Mouse (Mus musculus) hindbrain, embryonic 10.5 days (tissue): ENCODE results near the gene 1110032A03Rik. TPM values are rescaled to one million over a fixed set of nuclear protein-coding genes. Genes with fewer than 3 reads are reported as not detected.

Experiments
- DNase-seq: peaks from one replicate; pipeline ENCODE4 v3.0.0-alpha.2; 2017; ENCODE audit warnings: low spot score
- H3K27ac ChIP-seq: fragments of 300-500 bp; sonication (generic); 2 replicates; pipeline ENCODE4 v1.5.1; 2016; ENCODE audit warnings: mild to moderate bottlenecking, moderate library complexity
- H3K27me3 ChIP-seq: fragments of 300-500 bp; sonication (generic); 2 replicates; pipeline ENCODE4 v1.6.1; 2016; ENCODE audit warnings: mild to moderate bottlenecking; ENCODE audit not compliant: poor library complexity, insufficient read depth, severe bottlenecking
- H3K36me3 ChIP-seq: fragments of 300-500 bp; sonication (generic); 2 replicates; pipeline ENCODE4 v1.6.1; 2016; ENCODE audit warnings: mild to moderate bottlenecking, moderate library complexity
- H3K4me1 ChIP-seq: fragments of 300-500 bp; sonication (generic); replicated peaks from 2 replicates; pipeline ENCODE4 v1.6.1; 2016; ENCODE audit warnings: mild to moderate bottlenecking
- H3K4me3 ChIP-seq: fragments of 300-500 bp; sonication (generic); 2 replicates; pipeline ENCODE4 v1.5.1; 2016; ENCODE audit warnings: mild to moderate bottlenecking, moderate library complexity
- H3K9me3 ChIP-seq: fragments of 300-500 bp; sonication (generic); 2 replicates; pipeline ENCODE4 v1.6.1; 2016; ENCODE audit warnings: mild to moderate bottlenecking, moderate library complexity
- WGBS: fragments of 180-500 bp; shearing (Covaris S2); methylation state at CpG from one replicate; pipeline ENCODE4 v1.1.7; 2016; 5-methylcytosine and 5-hydroxymethylcytosine counted together
- polyA plus RNA-seq: library from polyadenylated mRNA; unstranded; fragments of >200 nt; fragmentation: Nextera tagmentation; extraction: Ambion mirVana; gene quantifications from 2 replicates; pipeline ENCODE4 v1.2.1, GENCODE M21; 2016

1110032A03Rik gene
- polyA plus RNA-seq, 1 experiment from 2014 or later: 39.2 TPM

DNA sequence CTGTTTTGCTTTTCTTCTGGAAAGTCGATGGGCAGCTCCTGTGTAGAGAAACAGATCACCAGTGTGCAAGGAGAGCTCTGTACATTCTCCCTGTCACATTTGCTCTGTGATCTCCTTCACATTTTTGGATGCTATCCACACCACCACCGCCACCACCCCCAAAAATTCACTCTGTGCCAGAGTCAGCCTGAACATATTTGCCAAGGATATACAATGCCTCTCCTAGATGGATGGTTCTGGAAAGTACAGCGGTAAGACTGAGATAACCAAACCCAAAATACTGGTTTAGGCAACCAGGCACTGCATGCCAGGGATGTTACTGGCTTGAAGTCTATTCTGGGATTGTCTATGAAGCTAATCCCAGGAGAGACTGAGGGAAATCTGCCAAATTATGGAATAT, 33.1 kb downstream of the 1110032A03Rik start:
- Histone ChIP-seq H3K9me3 (no peaks in the 10 kb centered on the region), H3K27ac (no peak overlapping the region), H3K4me1 (peaks cover 22% of the 10 kb centered on the region), H3K27me3 (peaks cover 40% of the 10 kb centered on the region), H3K4me3 (no peak overlapping the region), H3K36me3 (no peaks in the 10 kb centered on the region)
- DNase-seq: no peak
- WGBS: 88% methylated on average over 3 of the region's 3 CpGs

DNA sequence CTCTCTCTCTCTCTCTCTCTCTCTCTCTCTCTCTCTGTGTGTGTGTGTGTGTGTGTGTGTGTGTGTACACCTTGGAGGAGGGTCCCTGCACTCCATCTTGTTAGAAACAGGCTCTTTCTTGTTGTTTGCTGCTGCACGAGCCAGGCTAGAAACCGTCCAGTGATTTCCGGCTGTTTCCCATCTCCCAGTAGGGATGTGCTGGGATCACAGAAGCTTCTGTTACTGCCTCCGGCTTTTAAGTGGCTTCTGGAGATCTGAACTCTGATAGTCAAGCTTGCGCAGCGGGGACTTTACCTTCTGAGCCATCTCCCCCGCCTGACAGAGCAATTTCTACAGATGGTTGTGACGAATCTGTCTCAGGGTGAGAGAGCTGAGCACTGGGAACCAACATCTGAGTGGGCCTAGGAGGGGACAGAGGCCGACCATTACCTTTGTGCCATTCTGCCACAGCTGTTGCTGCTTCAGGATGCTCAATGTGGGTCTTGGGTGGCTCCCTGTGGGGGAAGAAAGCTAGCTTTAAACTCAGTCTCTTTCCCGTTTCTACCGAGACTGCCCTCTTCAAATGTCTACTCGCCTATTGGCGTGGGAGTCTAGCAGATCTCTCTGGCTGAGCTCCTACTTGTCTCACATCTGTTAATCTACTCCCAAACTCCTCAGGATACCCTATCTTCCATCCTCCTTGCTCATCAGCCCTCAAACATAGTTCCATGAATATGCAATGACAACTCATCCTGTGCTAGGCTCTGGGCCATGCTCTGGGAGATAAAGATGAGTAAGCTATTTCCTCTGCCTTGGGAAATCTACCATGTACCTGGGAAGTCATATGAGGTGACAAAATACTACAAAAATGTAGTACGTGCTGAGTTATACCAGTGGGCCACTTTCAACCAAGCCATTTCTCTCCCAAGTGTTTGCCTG, 34.2 kb downstream of the 1110032A03Rik start:
- Histone ChIP-seq H3K9me3 (no peaks in the 10 kb centered on the region), H3K4me3 (no peak overlapping the region), H3K4me1 (peaks cover 16% of the 10 kb centered on the region), H3K27me3 (peaks cover 29% of the 10 kb centered on the region), H3K27ac (no peak overlapping the region), H3K36me3 (no peaks in the 10 kb centered on the region)
- 89% methylated on average over 14 of the region's 14 CpGs for WGBS
- DNase-seq: no peak

GRCm38 (mm10) chr9:50738914-50739870, 36.1 kb downstream of the 1110032A03Rik start, which contains the start of gene Dixdc1:
Dixdc1 (minus strand) TSS chr9:50739517.
- Histone ChIP-seq H3K36me3 (no peaks in the 10 kb centered on the region), H3K4me3 (peak within 1 kb of the TSS; percentile 49), H3K27ac (peak within 1 kb of the TSS; percentile 30; the same call in 1 of the 2 replicates), H3K27me3 (peaks cover 13% of the 10 kb centered on the region), H3K4me1 (peaks cover 12% of the 10 kb centered on the region), H3K9me3 (no peaks in the 10 kb centered on the region)
- 14% methylated on average over 36 of the region's 36 CpGs for WGBS
- peak; percentile 93 for DNase-seq

- peak; percentile 55 for DNase-seq
- peaks cover 18% of the 10 kb centered on the region for H3K27me3 ChIP-seq
- peaks cover 35% of the 10 kb centered on the region for H3K4me1 ChIP-seq
- H3K4me3 ChIP-seq: no peak overlapping the region
- no peaks in the 10 kb centered on the region for H3K9me3 ChIP-seq
- H3K27ac ChIP-seq: no peak overlapping the region
- 11% methylated on average over 9 of the region's 9 CpGs for WGBS
- H3K36me3 ChIP-seq: no peaks in the 10 kb centered on the region
These were observed 40.3 kb downstream of the 1110032A03Rik start for GRCm38 (mm10) chr9:50734989-50735388.

DNA sequence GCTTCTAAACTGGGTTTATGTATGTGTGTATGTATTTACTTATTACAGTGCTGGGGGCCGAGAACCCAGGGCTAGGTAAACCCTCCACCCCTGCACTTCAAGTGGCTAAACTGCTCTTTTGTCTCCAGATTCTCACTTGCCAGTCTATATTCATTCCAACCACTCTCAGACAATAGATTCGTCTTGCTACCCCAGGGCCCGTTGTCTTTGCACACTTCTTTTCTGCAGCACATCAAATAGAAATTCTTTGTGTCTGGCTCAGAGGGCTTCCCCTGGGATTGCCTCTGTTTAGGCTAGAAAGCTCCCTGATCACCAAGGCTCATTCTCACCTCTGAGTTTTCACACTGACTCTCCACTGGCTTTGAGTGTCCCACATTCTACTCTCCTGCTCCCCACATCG, 42.8 kb downstream of the 1110032A03Rik start:
- peaks cover 44% of the 10 kb centered on the region for H3K4me1 ChIP-seq
- H3K4me3 ChIP-seq: no peak overlapping the region
- peaks cover 22% of the 10 kb centered on the region for H3K27me3 ChIP-seq
- H3K27ac ChIP-seq: peak overlapping the region; percentile 74
- DNase-seq: peak; percentile 40
- 9% methylated on average over 4 of the region's 4 CpGs for WGBS
- no peaks in the 10 kb centered on the region for H3K9me3 ChIP-seq
- no peaks in the 10 kb centered on the region for H3K36me3 ChIP-seq

DNA sequence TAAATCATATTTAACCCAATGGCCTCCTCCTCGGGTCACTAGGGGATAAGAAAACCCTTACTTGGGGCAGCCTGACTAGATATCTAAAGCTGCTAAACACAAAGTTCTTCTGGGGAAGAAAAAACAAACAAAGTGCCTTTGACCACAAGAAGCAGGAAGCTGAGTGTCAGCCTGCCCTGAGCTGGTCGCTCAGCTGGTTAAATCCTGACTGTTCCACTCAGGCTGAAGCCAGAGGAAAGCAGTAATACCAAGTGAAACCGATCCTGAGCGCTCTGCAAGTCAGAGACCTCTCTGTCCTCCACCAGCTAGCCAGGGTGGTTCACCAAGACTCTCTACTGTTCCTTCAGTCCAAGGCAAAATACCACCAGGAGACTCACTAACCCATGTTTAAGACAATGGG, 45.7 kb downstream of the 1110032A03Rik start:
- 52% methylated on average over 4 of the region's 4 CpGs for WGBS
- Histone ChIP-seq H3K27ac (no peak overlapping the region), H3K36me3 (no peaks in the 10 kb centered on the region), H3K27me3 (peaks cover 19% of the 10 kb centered on the region), H3K4me1 (peaks cover 69% of the 10 kb centered on the region), H3K4me3 (no peak overlapping the region), H3K9me3 (no peaks in the 10 kb centered on the region)
- DNase-seq: no peak

DNA sequence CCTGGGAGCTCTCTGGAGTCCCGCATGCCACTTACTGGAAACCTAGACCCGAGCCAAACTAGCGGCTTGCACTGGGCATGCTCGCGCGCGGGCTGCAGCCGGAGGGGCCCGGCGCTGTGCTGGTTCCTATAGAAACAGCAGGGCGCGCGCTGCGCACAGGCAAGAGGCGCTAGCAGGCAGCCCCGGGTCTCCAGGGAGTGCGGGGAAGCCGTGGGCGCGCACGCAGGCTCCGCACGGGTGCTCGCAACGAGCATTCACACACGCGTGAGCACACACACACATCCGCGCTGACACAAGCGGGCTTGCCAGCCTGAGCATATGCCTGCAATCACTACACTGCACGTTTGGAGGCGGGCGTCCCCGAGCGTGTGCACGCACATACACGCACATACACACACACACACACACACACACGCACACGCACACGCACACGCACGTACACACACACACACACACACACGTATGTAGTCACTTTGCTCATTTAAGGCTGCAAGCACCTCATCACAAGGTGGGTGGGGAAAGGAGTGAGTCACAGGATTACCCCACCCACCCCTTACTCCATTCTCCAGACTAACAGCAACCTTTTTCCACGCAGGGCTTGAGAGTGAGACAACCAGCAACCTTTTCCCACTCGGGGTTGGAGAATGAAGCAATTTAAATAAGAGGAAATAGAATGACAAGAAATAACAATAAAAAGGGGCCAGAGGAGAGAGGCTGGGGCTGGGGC, 47.2 kb downstream of the 1110032A03Rik start:
- under 1% methylated on average over 45 of the region's 45 CpGs for WGBS

DNA sequence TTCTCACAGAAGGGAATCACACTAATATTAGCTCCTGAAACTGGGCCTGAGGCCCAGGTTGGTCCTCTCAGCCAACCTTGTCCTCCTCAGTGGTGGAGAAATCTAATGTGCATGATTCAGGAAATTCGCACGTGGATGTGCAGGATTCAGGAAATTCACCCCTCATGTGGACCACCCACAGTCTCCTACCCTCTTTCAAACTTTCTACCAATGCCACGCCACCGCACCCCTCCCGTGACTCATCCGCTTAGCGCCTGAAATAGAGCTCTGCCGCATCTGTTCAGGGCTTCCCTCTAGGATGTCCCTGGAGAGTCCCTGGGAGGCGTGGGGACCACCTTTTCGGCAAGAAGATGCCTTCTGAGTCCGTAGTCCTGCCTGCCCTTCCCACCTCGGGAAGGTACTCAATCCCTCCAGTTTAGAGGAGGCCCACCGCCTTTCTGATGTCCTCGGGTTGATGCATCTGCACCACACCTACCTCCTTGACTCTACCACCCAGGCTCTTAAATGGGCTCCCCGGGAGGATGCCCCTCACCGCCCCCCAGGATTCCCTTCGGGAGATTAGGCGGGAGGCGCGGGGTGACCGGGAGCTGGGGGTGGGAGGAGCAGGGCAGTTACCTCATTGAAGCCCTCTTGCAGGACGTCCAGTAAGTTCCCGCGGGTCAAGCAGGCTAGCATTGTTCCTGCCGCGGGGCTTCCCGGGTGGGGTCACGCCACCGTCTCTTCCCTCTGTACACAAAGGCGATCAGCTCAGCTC, 48.0 kb downstream of the 1110032A03Rik start:
- no peaks in the 10 kb centered on the region for H3K9me3 ChIP-seq
- H3K27me3 ChIP-seq: peaks cover 21% of the 10 kb centered on the region
- 3% methylated on average over 30 of the region's 30 CpGs for WGBS
- H3K27ac ChIP-seq: peak overlapping the region; percentile 93
- H3K4me3 ChIP-seq: peak overlapping the region; percentile 71
- DNase-seq: peak; percentile 46
- H3K36me3 ChIP-seq: no peaks in the 10 kb centered on the region
- peaks cover 71% of the 10 kb centered on the region for H3K4me1 ChIP-seq

More for the DNA sequence above, 47.2 kb downstream of the 1110032A03Rik start:
- Histone ChIP-seq H3K36me3 (no peaks in the 10 kb centered on the region), H3K4me1 (peaks cover 74% of the 10 kb centered on the region), H3K4me3 (peak overlapping the region; percentile 71), H3K27me3 (peaks cover 21% of the 10 kb centered on the region), H3K27ac (peak overlapping the region; percentile 93), H3K9me3 (no peaks in the 10 kb centered on the region)
- peak; percentile 88 for DNase-seq

DNA sequence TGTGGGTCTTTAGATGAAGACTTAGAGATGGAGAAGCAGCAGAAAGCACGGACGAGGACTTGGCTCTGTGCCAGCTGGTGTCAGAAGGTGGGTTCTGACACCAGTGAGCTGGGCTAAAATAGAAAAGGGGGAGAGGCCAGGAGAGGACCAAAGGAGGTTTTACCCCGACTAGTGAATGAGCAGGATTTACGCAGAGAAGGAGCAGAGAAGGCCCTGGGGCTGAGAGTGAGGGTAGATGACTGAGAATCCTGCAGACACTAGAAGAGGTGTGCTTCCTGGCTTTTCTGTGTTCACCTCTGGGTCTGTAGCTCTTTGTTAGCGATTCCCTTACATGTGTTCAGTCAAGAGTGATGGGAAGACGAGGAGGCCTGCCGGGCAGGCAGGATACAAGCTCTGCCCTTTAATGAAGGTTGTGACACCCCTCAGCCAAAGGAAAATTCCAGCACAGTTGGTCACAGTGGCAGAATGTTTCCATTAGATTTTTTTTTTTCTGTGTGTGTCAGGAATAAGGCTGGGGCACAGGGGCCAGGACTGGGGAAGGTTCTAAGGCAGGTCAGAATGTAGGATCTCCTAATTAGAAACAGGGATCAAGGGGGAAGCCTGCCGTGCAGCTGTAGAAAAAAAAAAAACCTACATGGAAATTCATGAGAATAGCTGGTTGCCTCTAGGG, 49.3 kb downstream of the 1110032A03Rik start:
- Histone ChIP-seq H3K4me1 (peaks cover 74% of the 10 kb centered on the region), H3K36me3 (no peaks in the 10 kb centered on the region), H3K4me3 (peak overlapping the region; percentile 71), H3K27me3 (peaks cover 21% of the 10 kb centered on the region), H3K27ac (peak overlapping the region; percentile 93), H3K9me3 (no peaks in the 10 kb centered on the region)
- WGBS: 39% methylated on average over 8 of the region's 8 CpGs
- peak; percentile 51 for DNase-seq

DNA sequence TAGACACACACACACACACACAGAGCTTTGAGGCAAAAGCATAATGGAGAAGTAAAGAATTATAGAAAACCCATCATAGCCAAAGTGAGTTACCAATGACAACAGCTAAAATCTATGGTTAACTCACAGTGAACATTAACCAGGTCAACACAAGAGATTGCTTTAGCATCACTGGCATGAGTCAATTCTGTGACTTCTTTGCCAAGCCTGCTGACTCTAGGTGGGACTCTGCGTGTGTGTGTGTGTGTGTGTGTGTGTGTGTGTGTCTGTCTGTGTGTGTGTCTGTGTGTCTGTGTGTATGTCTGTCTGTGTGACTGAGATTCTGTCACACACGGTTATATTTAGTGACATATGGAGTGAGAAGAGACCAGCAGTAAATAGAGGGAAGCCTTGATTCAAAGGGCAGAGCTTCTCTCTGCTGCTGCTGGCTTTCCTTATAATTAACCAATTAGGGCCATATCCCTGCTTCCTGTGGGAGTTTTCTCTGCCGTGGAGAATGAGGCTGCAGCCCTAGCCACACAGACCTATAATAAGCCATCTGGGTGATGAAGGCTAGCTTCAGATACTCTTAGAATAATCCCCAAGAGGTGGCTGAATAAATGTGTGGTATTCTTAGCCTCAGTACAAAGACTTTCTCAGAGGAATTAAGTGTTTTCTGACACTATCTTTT, 50.5 kb downstream of the 1110032A03Rik start:
- Histone ChIP-seq H3K27ac (peak overlapping the region; percentile 9; the same call in 1 of the 2 replicates), H3K9me3 (no peaks in the 10 kb centered on the region), H3K36me3 (no peaks in the 10 kb centered on the region), H3K4me3 (0 out of 2 replicates have a peak overlapping the region, but pooled peaks have one; percentile 13), H3K27me3 (peaks cover 14% of the 10 kb centered on the region), H3K4me1 (peaks cover 74% of the 10 kb centered on the region)
- WGBS: 67% methylated on average over 3 of the region's 3 CpGs
- DNase-seq: no peak

DNA sequence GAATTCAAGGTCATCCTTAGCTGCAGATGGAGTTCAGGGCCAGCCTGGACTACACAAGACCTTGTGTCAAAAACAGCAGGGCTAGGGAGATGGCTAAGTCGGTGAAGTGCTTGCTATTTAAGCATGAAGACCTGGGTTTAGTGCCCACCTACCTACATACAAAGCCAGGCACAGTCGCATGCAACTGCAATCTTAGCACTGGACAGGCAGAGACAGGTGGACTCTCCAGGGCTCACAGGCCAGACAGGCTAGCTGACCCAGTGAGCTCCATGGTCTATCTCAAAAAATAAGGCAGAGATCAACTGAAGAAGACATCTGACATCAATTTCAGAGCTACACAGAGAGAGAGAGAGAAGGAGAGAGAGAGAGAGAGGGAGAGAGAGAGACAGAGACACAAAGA, 51.2 kb downstream of the 1110032A03Rik start:
- Histone ChIP-seq H3K27me3 (peaks cover 8% of the 10 kb centered on the region; the same call in 1 of the 2 replicates), H3K9me3 (no peaks in the 10 kb centered on the region), H3K4me1 (peaks cover 70% of the 10 kb centered on the region), H3K36me3 (0 out of 2 replicates have a peak, but pooled peaks cover 4% of the 10 kb centered on the region), H3K27ac (0 out of 2 replicates have a peak overlapping the region, but pooled peaks have one; percentile 9), H3K4me3 (0 out of 2 replicates have a peak overlapping the region, but pooled peaks have one; percentile 13)
- no peak for DNase-seq
- WGBS: 86% methylated on average over 2 of the region's 2 CpGs
